Mouse (Mus musculus): ENCODE measurements around the gene Snx32.

DNA sequence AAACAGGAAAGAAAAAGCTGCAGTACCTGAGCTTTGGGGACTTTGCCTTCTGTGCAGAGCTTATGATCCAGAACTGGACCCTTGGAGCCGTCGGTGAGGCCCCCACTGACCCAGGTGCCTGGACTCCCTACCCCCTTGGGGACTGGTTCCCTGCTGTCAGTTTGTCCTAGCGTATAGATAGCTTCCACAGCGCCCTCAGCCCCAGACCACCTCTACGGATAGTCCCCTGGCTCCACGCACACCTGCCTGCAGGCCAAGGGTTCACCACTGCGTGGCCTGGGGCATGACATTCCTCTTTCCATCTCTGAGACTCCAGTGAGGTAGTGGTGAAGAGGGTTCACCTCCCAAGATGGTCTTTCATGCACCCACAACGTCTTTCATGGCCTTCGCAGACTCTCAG is 47.1 kb downstream of the Snx32 start:
- TF ChIP-seq CTCF (IDR thresholded peaks at IDR 0.05; ENCODE audit: borderline replicate concordance, insufficient read depth, low read depth, low read length) (no peak), POLR2A (IDR thresholded peaks at IDR 0.05; ENCODE audit: borderline replicate concordance, insufficient read depth, low read length) (no peak)

Data from cerebellum, adult 2 months (tissue).